Mouse (Mus musculus) layer of hippocampus, adult 9-10 months (tissue): Measurements from ENCODE around the gene Gng2.
"Not testable (repeated sequence)": the region's sequence is repeated elsewhere in the genome, so short reads cannot be mapped to it uniquely, and the experiment has no call there.

Experiments
- DNase-seq: peaks from one replicate; pipeline ENCODE4 v3.0.0; 2022; ENCODE audit warnings: low spot score

Gene Gng2

DNA sequence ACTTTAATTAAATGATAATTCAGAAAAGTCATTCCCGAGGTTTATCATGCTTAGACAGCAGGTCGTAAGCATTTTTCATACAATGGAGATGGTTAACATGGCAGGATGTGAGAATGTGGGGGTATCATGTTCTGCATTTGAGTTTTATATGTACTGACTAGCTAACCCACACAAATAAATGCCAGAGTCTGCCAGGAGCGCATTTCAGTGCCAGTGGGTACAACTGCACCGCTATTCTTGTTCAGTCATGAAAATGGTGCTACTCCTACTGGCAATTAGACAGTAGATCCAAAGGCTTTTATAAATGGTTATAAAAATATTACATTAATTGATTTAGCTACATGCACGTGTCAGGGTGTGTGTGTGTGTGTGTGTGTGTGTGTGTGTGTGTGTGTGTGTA, 38.9 kb downstream of the Gng2 start:
- no peak for DNase-seq

DNA sequence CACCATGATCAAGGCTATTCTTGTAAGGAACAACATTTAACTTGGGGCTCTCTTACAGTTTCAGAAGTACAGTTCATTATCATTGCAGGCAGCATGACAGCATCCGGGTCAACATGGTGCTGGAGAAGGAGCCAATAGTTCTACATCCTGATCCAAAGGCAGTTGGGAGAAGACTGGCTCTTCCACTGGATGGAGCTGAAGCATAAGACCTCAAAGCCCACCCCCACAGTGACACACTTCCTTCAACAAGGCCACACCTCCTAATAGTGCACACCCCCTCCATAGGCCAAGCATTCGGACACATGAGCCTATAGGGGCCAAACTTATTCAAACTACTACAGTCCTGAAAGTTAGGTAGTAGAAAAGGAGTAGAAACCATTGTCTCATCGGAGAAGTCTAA, 42.3 kb downstream of the Gng2 start:
- DNase-seq, result no peak

DNA sequence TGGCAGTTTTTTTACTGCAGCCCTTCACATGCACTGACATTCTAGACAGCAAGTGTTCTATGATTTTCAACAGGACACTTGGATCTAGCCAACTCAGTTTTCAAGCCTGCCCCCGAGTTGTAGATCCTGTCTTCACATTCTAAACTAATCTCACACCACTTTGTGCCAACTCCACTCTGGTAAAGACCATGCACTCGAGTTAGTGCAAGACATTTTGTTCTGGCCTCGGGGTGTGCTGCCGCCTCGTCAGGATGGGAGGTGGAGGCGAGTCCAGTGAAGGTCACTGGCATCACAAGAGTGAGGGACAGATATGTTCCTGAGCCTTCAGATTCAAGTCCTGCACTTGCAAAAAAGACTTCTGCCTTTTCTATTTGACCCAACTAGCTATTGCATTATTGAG, 44.1 kb downstream of the Gng2 start:
- DNase-seq, result no peak

- no peak for DNase-seq
Measured at GRCm38 (mm10) chr14:19927879-19928278, 49.5 kb downstream of the Gng2 start.

- DNase-seq, result no peak
Measured at GRCm38 (mm10) chr14:19927156-19927555, 50.3 kb downstream of the Gng2 start.

DNA sequence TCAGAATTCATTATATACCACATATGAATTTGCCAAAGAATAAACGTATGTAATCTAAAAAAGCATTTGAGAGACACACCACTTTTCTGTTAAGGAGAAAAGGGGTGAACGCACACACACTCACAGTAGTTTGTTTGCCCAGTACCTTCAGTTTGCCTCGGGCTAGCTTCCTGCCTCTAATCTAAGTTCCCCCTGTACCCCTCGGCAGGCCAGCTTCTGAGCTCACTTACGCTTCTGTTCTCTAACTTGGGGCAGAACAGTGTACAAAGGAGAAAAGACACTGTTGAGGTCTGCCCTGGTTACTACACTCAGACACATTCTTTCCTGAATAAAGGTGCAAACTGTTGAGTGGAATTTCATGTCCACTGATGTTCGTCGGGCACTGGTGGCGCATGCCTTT, 51.1 kb downstream of the Gng2 start:
- DNase-seq, result no peak

DNA sequence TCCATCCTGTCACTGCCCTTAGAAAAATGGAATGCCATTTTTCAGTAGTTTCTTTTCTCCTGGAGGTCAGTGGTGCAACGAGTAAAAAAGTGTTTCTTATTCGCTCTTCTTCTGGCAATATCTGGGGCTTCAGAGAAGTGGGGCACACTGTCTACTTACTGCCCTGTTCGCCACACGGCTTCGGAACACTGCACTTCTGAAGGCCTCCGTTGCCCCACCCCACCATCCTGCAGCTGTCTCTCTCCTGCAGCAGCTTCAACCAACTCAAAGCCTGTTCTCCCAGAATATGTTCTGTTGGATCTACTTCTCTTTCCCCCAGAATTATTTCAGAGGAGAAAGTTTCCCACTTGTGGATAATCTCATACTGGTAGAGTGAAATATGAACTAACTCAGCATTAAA, 52.3 kb downstream of the Gng2 start:
- DNase-seq, result no peak

DNA sequence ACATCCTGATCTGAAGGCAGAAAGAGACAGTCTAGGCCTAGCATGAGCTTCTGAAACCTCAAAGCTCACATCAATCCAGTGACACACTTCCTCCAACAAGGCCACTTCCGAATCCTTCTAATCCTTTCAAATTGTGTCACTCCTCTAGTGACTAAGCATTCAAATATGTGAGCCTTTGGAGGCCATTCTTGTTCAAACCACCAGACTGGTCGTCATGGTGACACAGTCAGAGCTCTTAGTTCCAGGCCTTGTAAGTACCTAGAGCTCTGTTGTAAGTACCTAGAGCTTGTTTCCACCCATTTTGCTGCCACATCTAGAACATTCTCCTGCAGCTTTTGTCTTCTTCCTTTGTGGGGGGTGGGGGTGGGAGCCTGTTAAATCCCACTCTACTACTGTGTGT, 53.3 kb downstream of the Gng2 start:
- no peak for DNase-seq

DNA sequence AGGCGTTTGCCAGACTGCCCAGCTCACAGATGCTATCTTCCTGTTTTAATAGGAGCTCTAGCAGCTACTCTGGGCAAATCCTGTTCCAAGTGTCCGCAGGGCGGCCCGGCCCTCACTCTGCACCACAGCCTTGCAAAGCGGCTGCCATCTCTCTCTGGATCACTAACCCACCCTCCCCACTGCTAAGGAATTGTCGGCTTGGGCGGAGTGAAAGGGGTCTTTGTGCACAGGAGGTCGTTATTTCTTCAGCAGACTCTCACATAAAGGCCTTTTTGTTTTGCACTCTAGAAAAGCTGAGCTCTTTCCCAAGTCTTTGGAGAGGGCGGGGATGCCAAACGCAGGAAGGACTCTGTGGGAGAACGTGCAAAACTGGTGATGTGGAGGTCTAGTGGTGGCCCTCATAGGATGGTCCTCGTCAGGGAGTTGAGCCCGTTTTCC, 57.2 kb downstream of the Gng2 start:
- no peak for DNase-seq

DNA sequence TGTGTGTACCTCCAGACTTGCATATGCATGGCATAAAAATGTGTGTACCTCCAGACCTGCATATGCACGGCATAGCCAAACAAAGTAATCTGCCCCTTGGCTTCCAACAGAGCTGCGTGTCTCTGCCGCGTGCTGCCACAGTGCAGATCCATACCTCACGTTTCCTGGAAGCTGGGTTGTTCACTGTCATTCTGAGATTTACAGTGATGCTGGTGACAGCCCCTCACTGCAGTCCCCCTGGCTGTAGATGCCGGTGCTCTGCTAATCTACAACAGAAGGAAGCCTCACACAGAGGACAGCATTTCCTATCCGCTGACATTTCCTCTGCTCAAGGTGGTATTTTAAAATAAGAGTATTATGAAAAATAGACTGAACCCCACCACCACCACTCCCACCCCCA, 57.6 kb downstream of the Gng2 start:
- DNase-seq, result no peak

GRCm38 (mm10) chr14:19917534-19917933, 59.9 kb downstream of the Gng2 start:
- DNase-seq, result no peak

- DNase-seq, result no peak
Measured at GRCm38 (mm10) chr14:19916315-19916714, 61.1 kb downstream of the Gng2 start.

DNA sequence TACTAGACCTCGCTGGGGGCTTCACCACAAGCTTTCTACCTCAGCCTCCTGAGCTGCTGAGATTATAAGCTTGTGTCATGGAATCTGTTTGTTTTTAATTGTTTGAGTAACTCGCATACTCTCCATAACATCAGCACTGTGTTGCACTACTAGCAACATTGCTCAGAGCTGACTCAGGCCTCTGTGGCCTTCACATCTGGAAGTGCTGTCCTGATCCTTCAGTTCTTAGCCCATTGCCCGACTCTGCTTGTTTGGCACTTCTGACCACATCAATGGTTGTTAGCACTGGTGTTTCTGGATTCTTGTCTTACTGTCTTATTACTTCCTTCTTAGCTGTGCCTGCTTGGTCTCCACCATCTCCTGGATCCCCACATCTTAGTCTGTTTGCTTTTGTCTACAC, 64.5 kb downstream of the Gng2 start:
- DNase-seq, result no peak

GRCm38 (mm10) chr14:19905615-19906014, 71.8 kb downstream of the Gng2 start:
- DNase-seq, result peak; percentile 48

- no peak for DNase-seq
Measured at GRCm38 (mm10) chr14:19904821-19905220, 72.6 kb downstream of the Gng2 start.

DNA sequence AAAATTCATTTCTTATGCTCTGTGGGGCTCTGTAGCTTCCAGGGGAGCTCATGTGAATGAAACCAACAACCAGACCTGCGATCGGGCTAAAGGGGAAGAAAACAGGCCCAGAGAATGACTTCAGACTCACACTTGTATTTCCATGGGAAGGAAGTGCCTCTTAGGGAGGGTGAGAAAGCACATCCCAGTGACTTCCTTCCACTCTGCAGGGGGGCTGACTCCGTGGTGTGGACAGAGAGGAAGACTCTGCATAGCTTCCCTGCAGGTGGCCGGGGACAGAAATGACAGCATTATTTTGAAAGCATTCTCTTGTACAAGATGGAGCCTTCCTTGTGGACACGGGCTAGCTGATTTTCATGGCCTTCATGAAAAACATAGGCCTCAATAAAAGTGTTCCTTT, 73.4 kb downstream of the Gng2 start:
- DNase-seq, result no peak

- no peak for DNase-seq
Measured at GRCm38 (mm10) chr14:19900492-19900891, 76.9 kb downstream of the Gng2 start.

DNA sequence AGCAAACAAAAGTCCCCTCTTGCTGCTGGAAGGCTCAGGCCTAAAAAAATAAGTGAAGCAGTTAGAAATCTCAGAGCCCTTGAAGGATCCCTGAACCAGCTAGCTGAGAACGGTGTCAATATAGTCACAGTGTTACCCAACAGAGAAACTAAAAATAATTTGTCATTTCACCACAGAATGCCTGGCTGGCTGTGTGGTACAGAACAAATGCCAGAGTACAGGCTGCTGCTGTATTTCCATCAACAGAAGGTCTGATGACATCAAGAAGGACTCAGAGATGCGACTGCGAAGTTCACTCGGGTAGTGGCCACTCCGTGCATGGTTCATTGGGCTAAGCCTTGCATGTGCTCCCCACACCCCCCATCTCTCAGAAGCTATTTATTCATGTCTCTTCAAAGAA, 89.9 kb downstream of the Gng2 start:
- peak; percentile 54 for DNase-seq

DNA sequence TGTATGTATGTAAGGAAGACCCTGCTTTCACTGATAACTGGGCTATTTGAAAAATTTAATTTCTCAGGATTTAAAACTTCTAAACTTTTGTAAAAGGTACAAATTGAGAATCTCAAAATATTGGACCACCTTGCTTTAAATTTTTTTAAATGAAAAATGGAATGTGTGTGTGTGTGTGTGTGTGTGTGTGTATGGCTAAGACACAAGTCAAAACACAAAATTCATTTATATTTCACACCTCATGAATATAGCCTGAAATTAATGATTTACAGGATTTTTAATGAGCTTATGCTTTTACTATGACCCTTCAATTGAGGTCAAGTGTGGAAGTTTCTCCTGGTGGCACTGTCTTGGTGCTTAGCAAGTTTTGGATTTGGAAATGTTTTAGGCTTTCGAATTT, 93.0 kb downstream of the Gng2 start:
- DNase-seq, result not testable (repeated sequence)

DNA sequence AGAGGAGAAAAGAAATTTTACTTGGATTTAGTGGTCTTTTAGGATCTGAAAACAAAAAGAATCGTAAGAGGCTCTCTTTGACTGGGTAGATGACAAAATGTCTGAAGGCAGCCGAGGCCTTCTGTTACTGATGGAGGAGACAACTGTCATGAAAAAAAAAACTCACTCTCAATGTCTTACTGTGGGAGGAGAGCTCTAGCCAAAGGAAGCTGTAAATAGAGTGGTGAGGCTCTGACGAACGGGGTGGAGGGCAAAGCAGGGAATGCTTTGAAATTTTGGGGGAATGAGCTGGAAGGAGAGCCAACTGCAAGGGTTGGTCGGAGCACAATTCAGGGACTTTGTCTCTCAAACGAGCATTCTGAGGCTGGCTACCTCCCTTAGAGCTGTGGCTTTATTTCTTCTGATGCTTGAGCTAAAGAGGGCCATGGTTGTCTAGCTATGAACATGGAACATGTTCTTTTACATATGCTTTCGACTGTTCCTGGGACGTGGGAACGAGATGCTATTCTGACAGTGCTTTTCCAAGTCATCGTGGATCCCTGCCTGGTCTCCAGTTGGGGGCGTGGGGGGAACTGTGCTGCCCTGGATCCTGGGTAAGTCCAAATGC, 103.1 kb downstream of the Gng2 start:
- DNase-seq, result no peak

GRCm38 (mm10) chr14:19867286-19867935, 110.0 kb downstream of the Gng2 start:
- no peak for DNase-seq

- not testable (repeated sequence) for DNase-seq
Measured at GRCm38 (mm10) chr14:19865121-19865520, 112.3 kb downstream of the Gng2 start.

DNA sequence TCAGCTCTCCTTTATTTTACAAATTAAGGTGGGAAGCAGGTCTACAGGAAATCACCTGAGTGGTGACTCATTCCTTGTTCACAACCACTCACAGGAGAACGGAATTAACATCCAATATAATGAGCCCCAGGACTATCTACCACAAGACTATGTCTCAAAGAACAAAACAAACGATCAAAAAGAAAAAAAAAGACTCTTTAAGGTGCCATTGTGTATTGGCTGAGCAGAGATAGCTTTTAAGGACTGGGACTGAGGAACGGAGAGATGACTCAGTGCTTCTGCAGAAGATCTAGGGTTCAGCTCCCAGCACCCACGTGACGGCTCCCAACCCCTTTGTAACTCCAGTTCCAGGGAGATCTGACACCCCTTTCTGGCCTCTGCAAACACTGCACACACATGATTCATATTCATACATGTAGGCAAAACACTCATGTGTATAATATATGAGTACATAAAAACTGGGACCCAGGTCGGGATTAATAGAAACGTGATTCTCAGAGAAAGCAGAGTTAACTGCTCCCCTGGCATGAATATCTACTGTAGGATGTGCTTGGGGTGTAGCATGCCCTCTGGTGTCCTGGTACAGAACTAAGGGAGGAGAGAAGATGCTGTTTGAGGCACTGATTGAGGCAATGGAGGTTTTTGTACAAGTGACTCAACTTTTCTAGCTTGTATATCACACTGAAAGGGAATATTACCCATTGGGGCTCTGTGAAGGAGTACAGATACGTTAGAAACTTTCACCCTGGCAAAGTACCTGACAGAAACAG, 115.9 kb downstream of the Gng2 start:
- DNase-seq, result no peak
